Mouse (Mus musculus) forebrain, postnatal 0 days (tissue): Measurements from ENCODE around the gene Gm38394. TPM values are rescaled to one million over a fixed set of nuclear protein-coding genes. Genes with fewer than 3 reads are reported as not detected.

Source experiments
- ATAC-seq: fragments of 200-750 bp; cut with Nextera tagmentation; 2 replicates; pipeline ENCODE4 v1.8.0; 2017; ENCODE audit warnings: mild to moderate bottlenecking, moderate library complexity
- DNase-seq: peaks from one replicate; pipeline ENCODE4 v3.0.0-alpha.2; 2015
- H3K27ac ChIP-seq: fragments of 300-500 bp; sonication (generic); 2 replicates; pipeline ENCODE4 v1.5.1; 2014; ENCODE audit warnings: low read depth, mild to moderate bottlenecking, antibody characterized with exemption, low read length, moderate library complexity, mixed read lengths
- H3K27me3 ChIP-seq: fragments of 300-500 bp; sonication (generic); 2 replicates; pipeline ENCODE4 v1.6.1; 2014; ENCODE audit warnings: mild to moderate bottlenecking, low read length, mixed read lengths; ENCODE audit not compliant: insufficient read depth
- H3K36me3 ChIP-seq: fragments of 300-500 bp; sonication (generic); 2 replicates; pipeline ENCODE4 v1.6.1; 2014; ENCODE audit warnings: mild to moderate bottlenecking, moderate library complexity; ENCODE audit not compliant: insufficient read depth
- H3K4me1 ChIP-seq: fragments of 300-500 bp; sonication (generic); 2 replicates; pipeline ENCODE4 v1.6.1; 2014; ENCODE audit warnings: antibody characterized with exemption; ENCODE audit not compliant: insufficient read depth
- H3K4me2 ChIP-seq: fragments of 300-500 bp; sonication (generic); 2 replicates; pipeline ENCODE4 v1.6.1; 2014; ENCODE audit warnings: low read depth, mild to moderate bottlenecking, moderate library complexity
- H3K4me3 ChIP-seq: fragments of 300-500 bp; sonication (generic); 2 replicates; pipeline ENCODE4 v1.5.1; 2014; ENCODE audit warnings: low read depth, low read length, mixed read lengths
- H3K9ac ChIP-seq: fragments of 300-500 bp; sonication (generic); 2 replicates; pipeline ENCODE4 v1.6.1; 2014; ENCODE audit warnings: mild to moderate bottlenecking
- H3K9me3 ChIP-seq: fragments of 300-500 bp; sonication (generic); 2 replicates; pipeline ENCODE4 v1.6.1; 2016; ENCODE audit warnings: low read length
- CTCF ChIP-seq: sonication (generic); IDR thresholded peaks from 2 replicates; pipeline ENCODE4 v1.5.1; 2016; ENCODE audit warnings: antibody characterized with exemption, control low read depth, low read depth
- WGBS: fragments of 180-500 bp; shearing (Covaris S2); extraction: QIAGEN DNeasy Blood & Tissue Kit; methylation state at CpG from one replicate; pipeline ENCODE4 v1.1.7; 2014; 5-methylcytosine and 5-hydroxymethylcytosine counted together
- polyA plus RNA-seq: library from polyadenylated mRNA; unstranded; fragments of >200 nt; fragmentation: Nextera tagmentation; extraction: Ambion mirVana; gene quantifications from 2 replicates; pipeline ENCODE4 v1.2.1, GENCODE M21; 2015
- total RNA-seq: library from RNA; depleted of rRNA; stranded (reverse); fragments of >200 nt; gene quantifications from 2 replicates; pipeline ENCODE4 v1.2.3, GENCODE M21; 2014

Gm38394 gene
- total and polyA plus RNA-seq, 2 experiments from 2014 or later: 1.4 to 10.0 TPM

DNA sequence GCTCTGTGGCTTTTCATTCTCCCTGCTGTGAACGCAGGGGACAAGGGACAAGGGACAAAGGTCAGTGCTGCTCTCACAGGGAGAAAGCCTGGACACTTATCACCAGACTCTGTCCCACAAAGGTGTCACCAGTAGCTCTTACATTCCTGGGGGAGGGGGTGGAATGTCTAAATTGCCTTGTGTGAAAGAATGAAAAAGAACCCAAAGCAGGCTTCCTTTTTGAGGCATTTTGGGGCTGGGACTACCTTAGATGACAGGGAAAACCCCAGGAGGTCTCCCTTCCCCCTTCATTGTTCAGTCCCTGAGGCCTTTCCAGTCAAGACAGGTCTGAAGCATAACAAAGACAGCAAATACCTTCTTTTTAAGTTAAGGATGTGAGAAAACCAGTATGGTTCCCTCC, 33.2 kb upstream of the Gm38394 start:
- no peaks in the 10 kb centered on the region for H3K4me1 ChIP-seq
- no peaks in the 10 kb centered on the region for H3K36me3 ChIP-seq
- DNase-seq: no peak
- H3K9me3 ChIP-seq: no peaks in the 10 kb centered on the region
- WGBS: 10% methylated on average over 1 of the region's 1 CpGs
- no peak overlapping the region for H3K9ac ChIP-seq
- H3K27ac ChIP-seq: no peak overlapping the region
- no peak for TF ChIP-seq CTCF
- no peak overlapping the region for H3K4me3 ChIP-seq
- no peak overlapping the region for H3K4me2 ChIP-seq
- H3K27me3 ChIP-seq: no peaks in the 10 kb centered on the region
- ATAC-seq: no peak

DNA sequence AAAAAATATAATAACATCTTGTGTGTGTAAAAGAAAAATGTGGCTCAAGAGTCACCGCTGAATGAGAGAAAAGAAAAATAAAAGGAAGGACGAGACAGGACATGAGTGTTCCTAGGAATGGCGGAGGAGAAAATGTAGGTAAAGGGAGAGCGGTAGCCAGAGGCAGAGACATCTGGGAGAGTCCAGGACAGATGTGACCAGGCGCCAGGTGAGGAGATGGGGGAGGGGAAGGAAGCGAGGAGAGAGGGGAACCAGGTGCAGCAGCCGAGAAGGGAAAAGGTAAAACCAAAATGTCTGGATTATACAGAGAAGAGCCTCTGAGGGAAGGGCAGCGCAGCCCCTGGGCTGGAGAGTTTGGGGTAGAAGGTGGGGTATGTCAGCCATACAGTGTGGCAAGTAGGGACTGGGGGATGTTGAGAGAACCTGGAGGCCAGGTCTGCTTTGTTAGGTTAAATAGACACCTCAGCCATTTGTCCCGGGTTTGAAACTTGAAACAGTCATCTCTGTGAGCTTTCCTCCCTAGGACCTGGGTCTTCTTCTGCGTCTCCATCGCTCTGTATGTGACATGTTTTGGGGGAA, 32.5 kb upstream of the Gm38394 start:
- Histone ChIP-seq H3K4me3 (no peak overlapping the region), H3K36me3 (no peaks in the 10 kb centered on the region), H3K4me1 (no peaks in the 10 kb centered on the region), H3K27ac (no peak overlapping the region), H3K4me2 (no peak overlapping the region), H3K9me3 (no peaks in the 10 kb centered on the region), H3K9ac (no peak overlapping the region), H3K27me3 (no peaks in the 10 kb centered on the region)
- no peak for TF ChIP-seq CTCF
- DNase-seq: no peak
- 71% methylated on average over 11 of the region's 11 CpGs for WGBS
- ATAC-seq: no peak

DNA sequence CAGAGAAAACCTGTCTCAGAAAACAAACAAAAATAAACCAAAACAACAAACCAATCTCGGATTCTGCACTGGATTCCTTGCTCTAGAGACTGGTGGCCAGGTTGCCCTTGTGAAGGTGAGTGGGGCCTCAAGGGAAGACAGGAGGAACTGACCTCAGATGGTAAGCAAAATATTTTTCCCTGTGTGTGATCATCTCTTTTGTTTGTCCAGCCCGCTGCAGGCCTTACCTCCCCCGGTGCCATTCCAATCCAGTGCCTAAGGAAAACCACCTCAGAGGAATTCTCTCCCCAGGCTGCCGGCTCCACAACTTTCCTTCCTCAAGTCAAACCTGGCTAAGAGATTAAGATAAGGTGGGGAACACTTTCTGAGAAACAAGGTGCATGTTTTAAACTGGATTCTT, 31.1 kb upstream of the Gm38394 start:
- Histone ChIP-seq H3K36me3 (no peaks in the 10 kb centered on the region), H3K4me2 (no peak overlapping the region), H3K9me3 (no peaks in the 10 kb centered on the region), H3K4me3 (no peak overlapping the region), H3K4me1 (no peaks in the 10 kb centered on the region), H3K9ac (no peak overlapping the region), H3K27me3 (no peaks in the 10 kb centered on the region), H3K27ac (no peak overlapping the region)
- TF ChIP-seq CTCF: no peak
- DNase-seq (no peak), ATAC-seq (no peak)
- WGBS: 38% methylated on average over 4 of the region's 4 CpGs

DNA sequence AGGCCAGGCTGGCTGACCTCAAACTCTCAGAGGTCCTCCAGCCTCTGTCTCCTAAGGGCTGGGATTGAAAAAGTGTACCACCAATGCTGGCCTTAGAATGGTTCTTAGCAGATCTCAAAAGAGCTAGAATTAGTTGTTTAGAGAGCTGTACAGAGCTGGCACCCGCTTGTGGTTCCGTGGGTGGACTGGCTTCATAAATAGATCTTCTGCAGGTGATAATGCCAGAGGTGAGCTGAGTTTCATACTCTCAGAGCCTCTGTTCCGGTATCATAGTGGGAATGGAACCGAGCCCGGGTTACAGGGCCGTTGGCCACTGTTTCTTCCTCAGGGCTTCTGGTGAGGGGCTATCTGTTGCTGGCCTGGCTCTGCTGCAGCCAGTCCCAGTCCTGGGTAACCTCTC, 29.9 kb upstream of the Gm38394 start:
- DNase-seq (no peak), ATAC-seq (no peak)
- Histone ChIP-seq H3K27me3 (no peaks in the 10 kb centered on the region), H3K4me2 (no peak overlapping the region), H3K9me3 (no peaks in the 10 kb centered on the region), H3K4me3 (no peak overlapping the region), H3K36me3 (no peaks in the 10 kb centered on the region), H3K27ac (no peak overlapping the region), H3K9ac (no peak overlapping the region), H3K4me1 (no peaks in the 10 kb centered on the region)
- 95% methylated on average over 6 of the region's 6 CpGs for WGBS
- no peak for TF ChIP-seq CTCF

DNA sequence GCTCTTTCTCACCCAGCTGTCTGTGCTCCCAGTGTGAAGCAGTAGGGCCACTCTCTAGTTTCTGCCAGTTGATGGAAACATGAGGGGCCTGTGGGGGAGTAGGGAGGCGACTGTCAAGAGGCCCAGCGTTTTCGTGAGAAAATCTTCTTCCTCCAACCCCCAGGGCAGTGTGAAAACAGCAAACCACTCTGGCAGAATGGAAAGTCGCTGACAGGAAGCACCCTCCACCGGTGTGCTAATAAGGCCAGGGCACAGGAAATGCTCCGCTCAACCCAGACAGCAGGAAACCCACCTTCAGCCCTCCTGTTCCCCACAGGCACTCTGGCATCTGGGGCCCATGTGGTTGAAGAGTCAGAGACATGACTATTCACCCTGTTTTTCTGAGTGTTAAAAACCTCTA, 28.8 kb upstream of the Gm38394 start, which contains the start of gene Lax1:
Gene Lax1, minus strand, starts transcription at position 212 of the 400 bp plus-strand sequence.
- Histone ChIP-seq H3K4me2 (no peak within 1 kb of the TSS), H3K4me3 (no peak within 1 kb of the TSS), H3K36me3 (no peaks in the 10 kb centered on the region), H3K4me1 (no peaks in the 10 kb centered on the region), H3K27me3 (no peaks in the 10 kb centered on the region), H3K9ac (no peak within 1 kb of the TSS), H3K27ac (no peak within 1 kb of the TSS), H3K9me3 (no peaks in the 10 kb centered on the region)
- WGBS: 60% methylated on average over 6 of the region's 6 CpGs
- ATAC-seq (no peak), DNase-seq (no peak)
- no peak for TF ChIP-seq CTCF

DNA sequence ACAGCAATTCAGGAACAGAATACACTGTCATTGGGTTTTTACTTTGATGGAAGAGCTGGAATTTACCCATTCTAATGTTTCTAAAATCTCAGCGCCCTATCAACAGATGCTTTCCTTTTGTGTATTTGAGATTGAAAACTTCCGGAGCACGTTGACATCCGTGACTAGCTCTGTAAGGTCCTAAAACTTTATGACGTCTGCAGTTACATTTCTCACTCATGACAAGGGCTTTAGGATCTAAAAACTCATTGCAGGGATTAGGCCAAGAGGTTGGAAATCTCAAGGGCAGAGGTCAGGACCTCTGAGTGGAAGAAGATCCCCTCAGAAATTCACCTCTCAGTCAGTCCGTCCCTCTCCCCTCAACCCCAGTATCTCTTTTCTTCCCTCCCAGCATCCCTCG, 27.2 kb upstream of the Gm38394 start:
- ATAC-seq (no peak), DNase-seq (no peak)
- H3K27me3 ChIP-seq: no peaks in the 10 kb centered on the region
- no peak overlapping the region for H3K4me2 ChIP-seq
- no peaks in the 10 kb centered on the region for H3K9me3 ChIP-seq
- no peak overlapping the region for H3K9ac ChIP-seq
- TF ChIP-seq CTCF: no peak
- no peaks in the 10 kb centered on the region for H3K4me1 ChIP-seq
- no peaks in the 10 kb centered on the region for H3K36me3 ChIP-seq
- no peak overlapping the region for H3K4me3 ChIP-seq
- WGBS: 75% methylated on average over 7 of the region's 7 CpGs
- no peak overlapping the region for H3K27ac ChIP-seq

DNA sequence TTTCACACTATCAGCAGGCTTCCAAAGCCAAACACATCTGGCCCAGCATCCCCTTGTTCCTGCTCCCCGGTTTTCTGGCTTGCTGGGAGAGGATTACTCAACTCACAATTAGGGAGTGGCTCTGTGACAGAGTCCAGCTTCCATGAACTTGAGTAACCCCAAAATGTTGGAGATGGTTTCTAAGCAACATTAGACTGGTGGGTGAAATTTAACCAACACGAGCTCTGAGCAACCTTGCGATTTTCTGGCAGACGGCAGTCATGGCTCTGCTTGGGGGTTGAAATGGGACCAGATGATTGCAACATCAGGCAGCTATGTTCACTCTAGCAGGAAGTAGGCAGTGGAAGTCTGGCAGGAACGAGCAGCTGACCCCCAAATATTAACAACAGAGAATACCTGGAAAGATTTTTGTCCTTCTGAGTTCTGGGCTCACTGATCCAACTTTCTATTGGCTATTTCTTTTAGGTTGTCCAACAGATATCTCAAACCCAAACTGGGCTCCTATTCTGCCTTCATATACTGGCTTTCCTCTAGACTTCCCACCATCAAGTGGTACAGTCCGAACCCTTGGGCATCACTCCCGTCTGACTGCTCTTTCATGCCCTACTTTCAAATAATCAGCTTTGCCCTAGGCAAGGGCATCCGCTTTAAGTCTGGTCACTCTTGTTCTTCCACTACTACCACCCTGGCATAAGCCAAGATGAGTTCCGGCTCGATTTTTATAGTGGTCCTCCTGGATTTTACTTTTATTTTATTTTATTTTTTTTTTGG, 24.8 kb upstream of the Gm38394 start:
- Histone ChIP-seq H3K9me3 (no peaks in the 10 kb centered on the region), H3K27ac (no peak overlapping the region), H3K27me3 (no peaks in the 10 kb centered on the region), H3K4me1 (no peaks in the 10 kb centered on the region), H3K9ac (no peak overlapping the region), H3K4me3 (no peak overlapping the region), H3K4me2 (no peak overlapping the region), H3K36me3 (no peaks in the 10 kb centered on the region)
- DNase-seq (no peak), ATAC-seq (no peak)
- 80% methylated on average over 10 of the region's 10 CpGs for WGBS
- TF ChIP-seq CTCF: no peak
